Mouse (Mus musculus) CD4-positive naive resting alpha-beta T cell, adult 57 days (primary cell): ENCODE results near the gene Krt72. TPM values are rescaled to one million over a fixed set of nuclear protein-coding genes. Genes with fewer than 3 reads are reported as not detected.

Experiments
- total RNA-seq: library from RNA; stranded (reverse); gene quantifications from one replicate; pipeline ENCODE4 v1.2.4, GENCODE M21; 2023

The Krt72 gene
- not detected for total RNA-seq

DNA sequence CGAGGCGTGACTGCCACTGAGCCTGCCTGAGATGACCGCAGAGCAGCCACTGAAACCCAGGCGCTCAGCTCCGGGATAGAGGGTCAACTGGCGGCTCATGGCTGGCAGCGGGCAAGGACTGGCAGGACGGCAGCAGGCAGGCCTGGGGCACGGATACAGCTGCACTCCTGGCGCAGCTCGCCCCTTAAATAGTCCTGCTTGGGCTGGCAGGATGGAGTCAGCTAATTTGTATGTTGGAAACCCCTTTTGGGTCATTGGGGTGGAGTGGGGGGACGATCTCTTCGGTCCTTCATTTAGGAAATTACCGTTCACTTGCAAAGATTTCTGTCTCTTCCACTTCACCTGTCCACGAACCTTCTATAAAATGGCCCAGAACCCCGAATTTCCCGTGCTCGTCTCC lies at the start of gene Krt72:
TSS of gene Krt72 (minus strand) at position 101 of the 400 bp plus-strand sequence.

GRCm38 (mm10) chr15:101817875-101818274 lies 31.6 kb upstream of the Krt72 start, which contains the start of gene Krt2:
Gene Krt2, minus strand, starts transcription at chr15:101818169.

GRCm38 (mm10) chr15:101802296-101802835 lies 16.1 kb upstream of the Krt72 start, which contains the start of gene Krt73:
Gene Krt73, minus strand, starts transcription at chr15:101802346.

GRCm38 (mm10) chr15:101742711-101743110 lies 43.5 kb downstream of the Krt72 start, which contains the start of gene Krt71:
Gene Krt71, minus strand, starts transcription at chr15:101743109.

Other genes with a start within 250 kb of the Krt72 start
- not detected for gene Krt82, start 235.8 kb downstream of the Krt72 start, total RNA-seq
- gene Krt90, start 223.5 kb downstream of the Krt72 start, total RNA-seq, result not detected
- gene Krt75, start 212.6 kb downstream of the Krt72 start, total RNA-seq, result not detected
- not detected for gene Gm5414, start 158.3 kb downstream of the Krt72 start, total RNA-seq
- gene Gm5478, start 139.1 kb downstream of the Krt72 start, total RNA-seq, result not detected
- not detected for gene Krt6b, start 106.2 kb downstream of the Krt72 start, total RNA-seq
- not detected for gene Krt6a, start 92.2 kb downstream of the Krt72 start, total RNA-seq
- gene Krt5, start 73.6 kb downstream of the Krt72 start, total RNA-seq, result 0.50 TPM
- not detected for gene Krt71, start 43.4 kb downstream of the Krt72 start, total RNA-seq
- not detected for gene Krt73, start 15.9 kb upstream of the Krt72 start, total RNA-seq
- not detected for gene Krt2, start 31.7 kb upstream of the Krt72 start, total RNA-seq
- 0.38 TPM for gene Krt1, start 64.3 kb upstream of the Krt72 start, total RNA-seq
- not detected for gene Krt77, start 83.2 kb upstream of the Krt72 start, total RNA-seq
- gene Krt76, start 106.5 kb upstream of the Krt72 start, total RNA-seq, result not detected
- gene Krt4, start 138.3 kb upstream of the Krt72 start, total RNA-seq, result not detected
- gene Krt79, start 153.9 kb upstream of the Krt72 start, total RNA-seq, result not detected
- gene Krt78, start 167.8 kb upstream of the Krt72 start, total RNA-seq, result not detected
- gene Krt8, start 218.0 kb upstream of the Krt72 start, total RNA-seq, result 1.2 TPM
- gene Krt18, start 241.7 kb upstream of the Krt72 start, total RNA-seq, result 1.6 TPM